Mouse (Mus musculus): Measurements from ENCODE around the gene Col8a2.

Col8a2 gene

GRCm38 (mm10) chr4:126286492-126286891 is at the start of gene Col8a2:
Gene Col8a2 (plus strand): TSS chr4:126286793.
- DNase-seq (ENCODE audit: inconsistent ontology term), result peak; percentile 30

- DNase-seq (ENCODE audit: inconsistent ontology term), result no peak
These were observed 48.8 kb upstream of the Col8a2 start for GRCm38 (mm10) chr4:126237721-126238242.

GRCm38 (mm10) chr4:126239862-126240475 is 46.6 kb upstream of the Col8a2 start:
- no peak for DNase-seq (ENCODE audit: inconsistent ontology term)

- no peak for DNase-seq (ENCODE audit: inconsistent ontology term)
These were observed 44.6 kb upstream of the Col8a2 start for GRCm38 (mm10) chr4:126241956-126242355.

GRCm38 (mm10) chr4:126242510-126242909 is 44.1 kb upstream of the Col8a2 start:
- no peak for DNase-seq (ENCODE audit: inconsistent ontology term)

GRCm38 (mm10) chr4:126246202-126246889 is 40.2 kb upstream of the Col8a2 start:
- DNase-seq (ENCODE audit: inconsistent ontology term), result no peak

GRCm38 (mm10) chr4:126248261-126248868 is 38.2 kb upstream of the Col8a2 start:
- DNase-seq (ENCODE audit: inconsistent ontology term), result no peak

- DNase-seq (ENCODE audit: inconsistent ontology term), result peak; percentile 43
These were observed 35.9 kb upstream of the Col8a2 start for GRCm38 (mm10) chr4:126250659-126251058.

GRCm38 (mm10) chr4:126251655-126252254 is 34.8 kb upstream of the Col8a2 start:
- DNase-seq (ENCODE audit: inconsistent ontology term), result no peak

- DNase-seq (ENCODE audit: inconsistent ontology term), result no peak
These were observed 34.0 kb upstream of the Col8a2 start for GRCm38 (mm10) chr4:126252411-126253237.

- DNase-seq (ENCODE audit: inconsistent ontology term), result no peak
These were observed 32.8 kb upstream of the Col8a2 start for GRCm38 (mm10) chr4:126253637-126254272.

- DNase-seq (ENCODE audit: inconsistent ontology term), result peak; percentile 88
These were observed 32.1 kb upstream of the Col8a2 start for GRCm38 (mm10) chr4:126254315-126255112.

GRCm38 (mm10) chr4:126255113-126256001 is 31.2 kb upstream of the Col8a2 start:
- DNase-seq (ENCODE audit: inconsistent ontology term), result peak; percentile 66

GRCm38 (mm10) chr4:126256131-126256791 is 30.3 kb upstream of the Col8a2 start, which contains the start of gene Map7d1:
Gene Map7d1 (minus strand): TSS chr4:126256343.
- peak; percentile 95 for DNase-seq (ENCODE audit: inconsistent ontology term)

- peak; percentile 43 for DNase-seq (ENCODE audit: inconsistent ontology term)
These were observed 29.4 kb upstream of the Col8a2 start for GRCm38 (mm10) chr4:126256967-126257881.

- DNase-seq (ENCODE audit: inconsistent ontology term), result peak; percentile 31
These were observed 27.5 kb upstream of the Col8a2 start for GRCm38 (mm10) chr4:126259063-126259462.

GRCm38 (mm10) chr4:126259523-126260160 is 27.0 kb upstream of the Col8a2 start:
- DNase-seq (ENCODE audit: inconsistent ontology term), result peak; percentile 94
